Mouse (Mus musculus) cortical plate, adult 2 months (tissue): ENCODE results near the gene Mrps15.

Experiments
- CTCF ChIP-seq: fragments of 200-500 bp; IDR thresholded peaks from 2 replicates; pipeline ENCODE4 v1.5.1; 2011; ENCODE audit warnings: mild to moderate bottlenecking, control low read depth, low read length; ENCODE audit not compliant: insufficient read depth; ENCODE audit errors: extremely low read depth
- POLR2A ChIP-seq: fragments of 200-500 bp; IDR thresholded peaks from 2 replicates; pipeline ENCODE4 v1.6.1; 2011; ENCODE audit warnings: mild to moderate bottlenecking, low read length, control low read depth; ENCODE audit not compliant: insufficient read depth; ENCODE audit errors: extremely low read depth

GRCm38 (mm10) chr4:126058997-126059362, 12.3 kb downstream of the Mrps15 start:
- TF ChIP-seq CTCF (no peak), POLR2A (no peak)
